In the genomic region with DNA sequence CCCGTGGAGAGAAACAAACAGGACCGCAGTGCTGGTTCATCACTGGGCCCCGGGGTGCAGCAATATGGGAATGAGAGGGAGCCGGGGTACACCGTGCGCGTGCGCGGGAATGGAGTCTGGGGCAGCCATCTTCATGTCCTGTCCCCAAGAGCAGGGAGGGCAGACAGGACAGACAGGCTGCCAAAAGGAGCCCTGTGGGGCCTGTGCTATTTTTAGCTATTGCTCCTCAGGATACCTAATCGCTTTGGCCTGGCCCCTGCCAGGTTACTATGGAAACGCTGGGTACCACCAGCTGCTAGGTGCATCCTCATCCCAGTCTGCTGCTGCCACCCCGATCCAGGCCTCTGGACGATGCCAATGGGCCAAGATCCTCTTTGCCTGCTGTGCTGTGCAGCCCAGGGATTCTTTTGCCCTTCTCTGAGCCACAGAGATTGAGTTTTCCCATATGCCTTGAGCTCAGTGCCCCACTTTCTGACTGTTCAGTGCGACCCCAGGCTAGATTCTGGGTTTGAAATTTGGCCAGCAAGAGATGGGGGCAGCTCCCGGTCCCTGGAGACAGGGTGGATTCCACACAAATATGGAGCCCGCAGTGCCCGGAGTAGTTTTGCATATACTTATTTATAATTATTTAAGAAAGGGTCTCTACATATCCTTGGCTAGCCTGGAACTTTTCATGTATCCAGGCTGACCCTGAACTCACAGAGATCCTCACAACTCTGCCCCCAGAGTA, we compare ENCODE assay signal across 10 mouse cellular contexts. TPM values are rescaled to one million over a fixed set of nuclear protein-coding genes. Genes with fewer than 3 reads are reported as not detected.
DNase-seq lines count a peak whose midpoint lies in the region; ATAC-seq and TF ChIP-seq lines count a peak whose summit lies in the region.
"Had no signal": no experiment of that assay in that cellular context is flagged by ENCODE, and none has a peak within 500 bp of the region (broad histone marks: within the 10 kb centered on the region; RNA-seq: fewer than 3 reads in every experiment).

No protein-coding gene starts in this region.

- peak; percentile 0 for DNase-seq in lung, adult 2 months
- DNase-seq in lung, postnatal 36 days: no peak
- peak; percentile 80 to 84 for DNase-seq in cerebellum, postnatal 36 days
- DNase-seq in kidney, adult 9 months: no peak
- DNase-seq in embryo, embryonic 10 days (ENCODE audit: low spot score): no peak
- no peak for DNase-seq in ovary, postnatal 14 days (ENCODE audit: low spot score)

- no peak for TF ChIP-seq POLR2A in lung, adult 2 months (IDR thresholded peaks at IDR 0.05; ENCODE audit: borderline replicate concordance, extremely low read depth, low read depth, low read length)

- H3K9ac ChIP-seq in hindbrain, embryonic 16.5 days (ENCODE audit: low read depth, low read length): peak overlapping the region; percentile 37; the same call in 1 of the 2 replicates
- H3K9ac ChIP-seq: lung, embryonic 15.5 days had no signal

- no peak overlapping the region for H3K4me2 ChIP-seq in hindbrain, embryonic 16.5 days (ENCODE audit: low read length)
- H3K4me2 ChIP-seq: lung, embryonic 15.5 days had no signal

- no peaks in the 10 kb centered on the region for H3K27me3 ChIP-seq in hindbrain, embryonic 16.5 days (replicated peaks; ENCODE audit: control insufficient read depth, insufficient read depth, low read length)
- H3K27me3 ChIP-seq: lung, embryonic 15.5 days; Patski had no signal

- TF ChIP-seq CTCF in lung, adult 2 months (IDR thresholded peaks at IDR 0.05; ENCODE audit: insufficient read depth, low read length): no peak

- peak overlapping the region; percentile 54 for H3K27ac ChIP-seq in hindbrain, embryonic 16.5 days (ENCODE audit: low read depth, low read length)
- H3K27ac ChIP-seq: heart, adult 2 months; lung, embryonic 15.5 days had no signal

- 73% methylated on average over 17 of the region's 17 CpGs for WGBS in lung, adult 2 months
- WGBS in hindbrain, embryonic 16.5 days: 42% methylated on average over 17 of the region's 17 CpGs

- no peak overlapping the region for H3K4me3 ChIP-seq in lung, adult 2 months (replicated peaks; ENCODE audit: extremely low read depth, low read depth, low read length)
- H3K4me3 ChIP-seq in hindbrain, embryonic 16.5 days (ENCODE audit: low read length): no peak overlapping the region
- H3K4me3 ChIP-seq: heart, adult 2 months; lung, embryonic 15.5 days had no signal

- H3K36me3 ChIP-seq in hindbrain, embryonic 16.5 days (ENCODE audit: control insufficient read depth, insufficient read depth, low read length): no peaks in the 10 kb centered on the region
- H3K36me3 ChIP-seq: lung, embryonic 15.5 days had no signal

- peak; percentile 44 for ATAC-seq in hindbrain, embryonic 16.5 days
- ATAC-seq: Patski had no signal

- H3K9me3 ChIP-seq in hindbrain, embryonic 16.5 days (ENCODE audit: control insufficient read depth, low read length): no peaks in the 10 kb centered on the region
- H3K9me3 ChIP-seq: lung, embryonic 15.5 days had no signal

- no peaks in the 10 kb centered on the region for H3K4me1 ChIP-seq in lung, adult 2 months (ENCODE audit: control insufficient read depth, insufficient read depth, low read length)
- peaks cover 23% of the 10 kb centered on the region for H3K4me1 ChIP-seq in hindbrain, embryonic 16.5 days (ENCODE audit: control insufficient read depth, insufficient read depth, low read depth, low read length)
- H3K4me1 ChIP-seq: lung, embryonic 15.5 days had no signal

RNA-seq across cellular contexts. Expression of gene Gm20219, which starts 6.9 kb away (rescaled TPM):
- 10.2 and 16.7 TPM in 2 replicates for polyA plus RNA-seq in lung, adult 2 months (2012; rRNA removed)
- polyA plus RNA-seq in hindbrain, embryonic 16.5 days (2015; fragmentation: Nextera tagmentation; extraction: Ambion mirVana): 0.95 and 1.1 TPM in 2 replicates

RNA-seq across cellular contexts. Expression of gene Znrf4, which starts 35.0 kb away (rescaled TPM):
- 0.17 and 0.22 TPM in 2 replicates for polyA plus RNA-seq in lung, adult 2 months (2012; rRNA removed)
- polyA plus RNA-seq in hindbrain, embryonic 16.5 days (2015; fragmentation: Nextera tagmentation; extraction: Ambion mirVana): not detected in 2 replicates
- polyA plus RNA-seq: lung, embryonic 15.5 days; Patski had no signal

RNA-seq across cellular contexts. Expression of gene Safb2, which starts 37.1 kb away (rescaled TPM):
- 92.1 and 99.5 TPM in 2 replicates for polyA plus RNA-seq in lung, adult 2 months (2012; rRNA removed)
- polyA plus RNA-seq in hindbrain, embryonic 16.5 days (2015; fragmentation: Nextera tagmentation; extraction: Ambion mirVana): 56.7 and 66.1 TPM in 2 replicates

RNA-seq across cellular contexts. Expression of gene Safb, which starts 37.3 kb away (rescaled TPM):
- 102 and 115 TPM in 2 replicates for polyA plus RNA-seq in lung, adult 2 months (2012; rRNA removed)
- polyA plus RNA-seq in hindbrain, embryonic 16.5 days (2015; fragmentation: Nextera tagmentation; extraction: Ambion mirVana): 95.5 and 109 TPM in 2 replicates

Comparison
In these comparisons a context has a peak if more than half of its experiments do, and no peak if none do; other contexts are left out.
1. DNase-seq: peak in lung, adult 2 months (single experiment) and cerebellum, postnatal 36 days (2 of 2); none in lung, postnatal 36 days (single experiment), kidney, adult 9 months (single experiment), embryo, embryonic 10 days (single experiment) and ovary, postnatal 14 days (single experiment).